Mouse (Mus musculus) hindbrain, embryonic 14.5 days (tissue): ENCODE results near the gene Rflnb. TPM values are rescaled to one million over a fixed set of nuclear protein-coding genes. Genes with fewer than 3 reads are reported as not detected.

ENCODE experiments used
- ATAC-seq: fragments of 200-750 bp; cut with Nextera tagmentation; 2 replicates; pipeline ENCODE4 v1.8.0; 2017; ENCODE audit warnings: moderate number of reproducible peaks, mild to moderate bottlenecking, moderate TSS enrichment, moderate library complexity; ENCODE audit not compliant: low FRiP score
- DNase-seq: peaks from one replicate; pipeline ENCODE4 v3.0.0-alpha.2; 2015; ENCODE audit warnings: low spot score
- H3K27ac ChIP-seq: fragments of 300-500 bp; sonication (generic); 2 replicates; pipeline ENCODE4 v1.5.1; 2014; ENCODE audit warnings: mild to moderate bottlenecking, moderate library complexity
- H3K27me3 ChIP-seq: fragments of 300-500 bp; sonication (generic); 2 replicates; pipeline ENCODE4 v1.6.1; 2014; ENCODE audit warnings: mild to moderate bottlenecking, low read length, mixed read lengths; ENCODE audit not compliant: control insufficient read depth, insufficient read depth
- H3K36me3 ChIP-seq: fragments of 300-500 bp; sonication (generic); replicated peaks from 2 replicates; pipeline ENCODE4 v1.6.1; 2014; ENCODE audit not compliant: control insufficient read depth, insufficient read depth
- H3K4me1 ChIP-seq: fragments of 300-500 bp; sonication (generic); replicated peaks from 2 replicates; pipeline ENCODE4 v1.6.1; 2014; ENCODE audit warnings: antibody characterized with exemption, low read length, mixed read lengths; ENCODE audit not compliant: control insufficient read depth, insufficient read depth
- H3K4me2 ChIP-seq: fragments of 300-500 bp; sonication (generic); replicated peaks from 2 replicates; pipeline ENCODE4 v1.6.1; 2014; ENCODE audit warnings: mild to moderate bottlenecking, moderate library complexity
- H3K4me3 ChIP-seq: fragments of 300-500 bp; sonication (generic); replicated peaks from 2 replicates; pipeline ENCODE4 v1.5.1; 2014; ENCODE audit warnings: mild to moderate bottlenecking, low read length
- H3K9ac ChIP-seq: fragments of 300-500 bp; sonication (generic); 2 replicates; pipeline ENCODE4 v1.6.1; 2014
- H3K9me3 ChIP-seq: fragments of 300-500 bp; sonication (generic); 2 replicates; pipeline ENCODE4 v1.6.1; 2016; ENCODE audit warnings: low read length; ENCODE audit not compliant: control insufficient read depth
- WGBS: fragments of 180-500 bp; shearing (Covaris S2); extraction: QIAGEN DNeasy Blood & Tissue Kit; methylation state at CpG from one replicate; pipeline ENCODE4 v1.1.7; 2014; 5-methylcytosine and 5-hydroxymethylcytosine counted together
- polyA plus RNA-seq: library from polyadenylated mRNA; unstranded; fragments of >200 nt; fragmentation: Nextera tagmentation; extraction: Ambion mirVana; gene quantifications from 2 replicates; pipeline ENCODE4 v1.2.1, GENCODE M21; 2014

Rflnb gene
- polyA plus RNA-seq, 1 experiment from 2014 or later: 9.0 TPM

GRCm38 (mm10) chr11:76000701-76001100 lies 26.9 kb downstream of the Rflnb start:
- no peak overlapping the region for H3K4me3 ChIP-seq

GRCm38 (mm10) chr11:75999440-76000155 lies 28.0 kb downstream of the Rflnb start, which contains the start of gene 1700016K19Rik:
Gene 1700016K19Rik (plus strand): TSS chr11:75999912.
- Histone ChIP-seq H3K4me1 (peaks cover 9% of the 10 kb centered on the region; the same call in 1 of the 2 replicates), H3K9ac (peak within 1 kb of the TSS; percentile 61), H3K36me3 (no peaks in the 10 kb centered on the region), H3K9me3 (no peaks in the 10 kb centered on the region), H3K4me2 (peak within 1 kb of the TSS; percentile 89), H3K27ac (no peak within 1 kb of the TSS), H3K4me3 (peak within 1 kb of the TSS; percentile 59), H3K27me3 (0 out of 2 replicates have a peak, but pooled peaks cover 3% of the 10 kb centered on the region)
- peak; percentile 65 for ATAC-seq
- DNase-seq: peak; percentile 86
- 13% methylated on average over 35 of the region's 36 CpGs for WGBS

More at GRCm38 (mm10) chr11:76000701-76001100, 26.9 kb downstream of the Rflnb start:
- Histone ChIP-seq H3K4me1 (peaks cover 9% of the 10 kb centered on the region; the same call in 1 of the 2 replicates), H3K9me3 (no peaks in the 10 kb centered on the region), H3K27me3 (0 out of 2 replicates have a peak, but pooled peaks cover 3% of the 10 kb centered on the region), H3K4me2 (no peak overlapping the region), H3K36me3 (no peaks in the 10 kb centered on the region), H3K9ac (no peak overlapping the region), H3K27ac (no peak overlapping the region)
- DNase-seq (no peak), ATAC-seq (no peak)
- WGBS: 88% methylated on average over 5 of the region's 5 CpGs

GRCm38 (mm10) chr11:75994357-75994756 lies 33.2 kb downstream of the Rflnb start:
- H3K9ac ChIP-seq: no peak overlapping the region
- no peak overlapping the region for H3K27ac ChIP-seq
- DNase-seq (no peak), ATAC-seq (no peak)
- no peak overlapping the region for H3K4me3 ChIP-seq
- WGBS: 39% methylated on average over 9 of the region's 9 CpGs
- H3K9me3 ChIP-seq: no peaks in the 10 kb centered on the region
- H3K27me3 ChIP-seq: no peaks in the 10 kb centered on the region
- no peaks in the 10 kb centered on the region for H3K36me3 ChIP-seq
- H3K4me1 ChIP-seq: 0 out of 2 replicates have a peak, but pooled peaks cover under 1% of the 10 kb centered on the region
- no peak overlapping the region for H3K4me2 ChIP-seq

- no peak for DNase-seq
- 93% methylated on average over 8 of the region's 8 CpGs for WGBS
- no peak for ATAC-seq
- no peaks in the 10 kb centered on the region for H3K27me3 ChIP-seq
- H3K4me2 ChIP-seq: no peak overlapping the region
- H3K9me3 ChIP-seq: no peaks in the 10 kb centered on the region
- no peak overlapping the region for H3K9ac ChIP-seq
- no peaks in the 10 kb centered on the region for H3K4me1 ChIP-seq
- H3K36me3 ChIP-seq: no peaks in the 10 kb centered on the region
- no peak overlapping the region for H3K4me3 ChIP-seq
- no peak overlapping the region for H3K27ac ChIP-seq
These were observed 35.1 kb downstream of the Rflnb start for GRCm38 (mm10) chr11:75992481-75992880.

- ATAC-seq: no peak
- Histone ChIP-seq H3K4me1 (no peaks in the 10 kb centered on the region), H3K4me2 (no peak overlapping the region), H3K27ac (no peak overlapping the region), H3K4me3 (no peak overlapping the region), H3K27me3 (no peaks in the 10 kb centered on the region), H3K36me3 (no peaks in the 10 kb centered on the region), H3K9me3 (no peaks in the 10 kb centered on the region), H3K9ac (no peak overlapping the region)
- 88% methylated on average over 8 of the region's 8 CpGs for WGBS
- no peak for DNase-seq
These were observed 35.7 kb downstream of the Rflnb start for GRCm38 (mm10) chr11:75991911-75992310.

- WGBS: 80% methylated on average over 15 of the region's 15 CpGs
- no peaks in the 10 kb centered on the region for H3K4me1 ChIP-seq
- DNase-seq (no peak), ATAC-seq (no peak)
- no peak overlapping the region for H3K9ac ChIP-seq
- H3K9me3 ChIP-seq: no peaks in the 10 kb centered on the region
- no peak overlapping the region for H3K27ac ChIP-seq
- H3K4me3 ChIP-seq: no peak overlapping the region
- no peaks in the 10 kb centered on the region for H3K36me3 ChIP-seq
- H3K27me3 ChIP-seq: no peaks in the 10 kb centered on the region
- H3K4me2 ChIP-seq: no peak overlapping the region
These were observed 36.4 kb downstream of the Rflnb start for GRCm38 (mm10) chr11:75990965-75991835.

GRCm38 (mm10) chr11:75985948-75986347 lies 41.6 kb downstream of the Rflnb start:
- DNase-seq (no peak), ATAC-seq (no peak)
- no peak overlapping the region for H3K27ac ChIP-seq
- no peaks in the 10 kb centered on the region for H3K27me3 ChIP-seq
- WGBS: 80% methylated on average over 7 of the region's 7 CpGs
- H3K9ac ChIP-seq: no peak overlapping the region
- H3K4me1 ChIP-seq: no peaks in the 10 kb centered on the region
- H3K36me3 ChIP-seq: no peaks in the 10 kb centered on the region
- H3K9me3 ChIP-seq: no peaks in the 10 kb centered on the region
- H3K4me2 ChIP-seq: no peak overlapping the region
- no peak overlapping the region for H3K4me3 ChIP-seq

GRCm38 (mm10) chr11:75984581-75984980 lies 43.0 kb downstream of the Rflnb start:
- 67% methylated on average over 1 of the region's 1 CpGs for WGBS

GRCm38 (mm10) chr11:75983194-75983593 lies 44.4 kb downstream of the Rflnb start:
- no peaks in the 10 kb centered on the region for H3K27me3 ChIP-seq
- no peak overlapping the region for H3K27ac ChIP-seq
- no peaks in the 10 kb centered on the region for H3K36me3 ChIP-seq
- no peak overlapping the region for H3K9ac ChIP-seq
- no peaks in the 10 kb centered on the region for H3K9me3 ChIP-seq
- H3K4me1 ChIP-seq: no peaks in the 10 kb centered on the region
- WGBS: 67% methylated on average over 4 of the region's 4 CpGs
- H3K4me2 ChIP-seq: no peak overlapping the region
- no peak overlapping the region for H3K4me3 ChIP-seq
- no peak for DNase-seq
- ATAC-seq: no peak

More at GRCm38 (mm10) chr11:75984581-75984980, 43.0 kb downstream of the Rflnb start:
- ATAC-seq (no peak), DNase-seq (no peak)
- Histone ChIP-seq H3K4me2 (no peak overlapping the region), H3K27ac (no peak overlapping the region), H3K27me3 (no peaks in the 10 kb centered on the region), H3K9ac (no peak overlapping the region), H3K9me3 (no peaks in the 10 kb centered on the region), H3K4me1 (no peaks in the 10 kb centered on the region), H3K36me3 (no peaks in the 10 kb centered on the region), H3K4me3 (no peak overlapping the region)
